Mouse (Mus musculus): ENCODE measurements around the gene Naaladl2. TPM values are rescaled to one million over a fixed set of nuclear protein-coding genes. Genes with fewer than 3 reads are reported as not detected.

Naaladl2 gene
- polyA plus RNA-seq, 1 experiment from 2014 or later = 2.9 TPM

GRCm38 (mm10) chr3:24782784-24783461 lies 361.1 kb downstream of the Naaladl2 start:
- Histone ChIP-seq H3K4me1 (peaks cover 9% of the 10 kb centered on the region; the same call in 1 of the 2 replicates), H3K9ac (no peak overlapping the region), H3K27me3 (replicated peaks) (no peaks in the 10 kb centered on the region), H3K27ac (replicated peaks) (peak overlapping the region; percentile 29; the same call in 1 of the 2 replicates), H3K4me2 (peak overlapping the region; percentile 57), H3K36me3 (no peaks in the 10 kb centered on the region), H3K4me3 (peak overlapping the region; percentile 29), H3K9me3 (no peaks in the 10 kb centered on the region)
- no peak for ATAC-seq (ENCODE audit: extremely low read depth, insufficient number of reproducible peaks, low FRiP score, low TSS enrichment)
- 17% methylated on average over 10 of the region's 10 CpGs for WGBS

- no peaks in the 10 kb centered on the region for H3K36me3 ChIP-seq
- no peaks in the 10 kb centered on the region for H3K27me3 ChIP-seq (replicated peaks)
- no peak overlapping the region for H3K9ac ChIP-seq
- ATAC-seq (ENCODE audit: extremely low read depth, insufficient number of reproducible peaks, low FRiP score, low TSS enrichment) = no peak
- peaks cover 9% of the 10 kb centered on the region; the same call in 1 of the 2 replicates for H3K4me1 ChIP-seq
- 90% methylated on average over 2 of the region's 2 CpGs for WGBS
- H3K27ac ChIP-seq (replicated peaks) = no peak overlapping the region
- H3K9me3 ChIP-seq = no peaks in the 10 kb centered on the region
- no peak overlapping the region for H3K4me3 ChIP-seq
- H3K4me2 ChIP-seq = no peak overlapping the region
Observed at GRCm38 (mm10) chr3:24781687-24782086, 362.4 kb downstream of the Naaladl2 start.

- H3K9ac ChIP-seq = no peak overlapping the region
- no peaks in the 10 kb centered on the region for H3K9me3 ChIP-seq
Observed at GRCm38 (mm10) chr3:24778416-24778815, 365.6 kb downstream of the Naaladl2 start.

GRCm38 (mm10) chr3:24749055-24749454 lies 395.0 kb downstream of the Naaladl2 start:
- Histone ChIP-seq H3K27ac (replicated peaks) (no peak overlapping the region), H3K4me2 (no peak overlapping the region), H3K4me3 (no peak overlapping the region), H3K4me1 (no peaks in the 10 kb centered on the region), H3K27me3 (replicated peaks) (no peaks in the 10 kb centered on the region), H3K36me3 (no peaks in the 10 kb centered on the region), H3K9ac (no peak overlapping the region), H3K9me3 (no peaks in the 10 kb centered on the region)
- no peak for ATAC-seq (ENCODE audit: extremely low read depth, insufficient number of reproducible peaks, low FRiP score, low TSS enrichment)
- WGBS = 40% methylated on average over 3 of the region's 3 CpGs

More at GRCm38 (mm10) chr3:24778416-24778815, 365.6 kb downstream of the Naaladl2 start:
- Histone ChIP-seq H3K4me2 (no peak overlapping the region), H3K4me1 (peaks cover 8% of the 10 kb centered on the region; the same call in 1 of the 2 replicates), H3K4me3 (no peak overlapping the region), H3K27me3 (replicated peaks) (no peaks in the 10 kb centered on the region), H3K27ac (replicated peaks) (no peak overlapping the region), H3K36me3 (no peaks in the 10 kb centered on the region)
- ATAC-seq (ENCODE audit: extremely low read depth, insufficient number of reproducible peaks, low FRiP score, low TSS enrichment) = no peak

GRCm38 (mm10) chr3:24747182-24747856 lies 396.7 kb downstream of the Naaladl2 start:
- Histone ChIP-seq H3K4me3 (no peak overlapping the region), H3K4me2 (no peak overlapping the region), H3K27ac (replicated peaks) (no peak overlapping the region), H3K9me3 (no peaks in the 10 kb centered on the region), H3K36me3 (no peaks in the 10 kb centered on the region), H3K4me1 (no peaks in the 10 kb centered on the region), H3K27me3 (replicated peaks) (no peaks in the 10 kb centered on the region), H3K9ac (no peak overlapping the region)
- no peak for ATAC-seq (ENCODE audit: extremely low read depth, insufficient number of reproducible peaks, low FRiP score, low TSS enrichment)
- 53% methylated on average over 6 of the region's 6 CpGs for WGBS

GRCm38 (mm10) chr3:24743946-24744345 lies 400.1 kb downstream of the Naaladl2 start:
- no peak overlapping the region for H3K9ac ChIP-seq
- H3K36me3 ChIP-seq = no peaks in the 10 kb centered on the region
- no peaks in the 10 kb centered on the region for H3K4me1 ChIP-seq
- H3K27ac ChIP-seq (replicated peaks) = no peak overlapping the region
- no peak for ATAC-seq (ENCODE audit: extremely low read depth, insufficient number of reproducible peaks, low FRiP score, low TSS enrichment)
- no peaks in the 10 kb centered on the region for H3K27me3 ChIP-seq (replicated peaks)
- H3K9me3 ChIP-seq = no peaks in the 10 kb centered on the region
- H3K4me2 ChIP-seq = no peak overlapping the region
- H3K4me3 ChIP-seq = no peak overlapping the region
- WGBS = 62% methylated on average over 3 of the region's 3 CpGs

GRCm38 (mm10) chr3:24719181-24719749 lies 424.8 kb downstream of the Naaladl2 start:
- Histone ChIP-seq H3K27me3 (replicated peaks) (no peaks in the 10 kb centered on the region), H3K4me2 (no peak overlapping the region), H3K9me3 (no peaks in the 10 kb centered on the region), H3K9ac (no peak overlapping the region), H3K27ac (replicated peaks) (no peak overlapping the region), H3K36me3 (no peaks in the 10 kb centered on the region), H3K4me1 (no peaks in the 10 kb centered on the region), H3K4me3 (no peak overlapping the region)
- ATAC-seq (ENCODE audit: extremely low read depth, insufficient number of reproducible peaks, low FRiP score, low TSS enrichment) = no peak
- 48% methylated on average over 3 of the region's 3 CpGs for WGBS

GRCm38 (mm10) chr3:24714770-24715169 lies 429.3 kb downstream of the Naaladl2 start:
- no peak for ATAC-seq (ENCODE audit: extremely low read depth, insufficient number of reproducible peaks, low FRiP score, low TSS enrichment)
- no peaks in the 10 kb centered on the region for H3K4me1 ChIP-seq
- no peaks in the 10 kb centered on the region for H3K9me3 ChIP-seq
- H3K27ac ChIP-seq (replicated peaks) = no peak overlapping the region
- H3K36me3 ChIP-seq = no peaks in the 10 kb centered on the region
- H3K4me3 ChIP-seq = no peak overlapping the region
- no peak overlapping the region for H3K4me2 ChIP-seq
- WGBS = 74% methylated on average over 3 of the region's 3 CpGs
- no peaks in the 10 kb centered on the region for H3K27me3 ChIP-seq (replicated peaks)
- H3K9ac ChIP-seq = no peak overlapping the region

GRCm38 (mm10) chr3:24705778-24706423 lies 438.2 kb downstream of the Naaladl2 start:
- Histone ChIP-seq H3K4me3 (no peak overlapping the region), H3K4me2 (no peak overlapping the region), H3K36me3 (no peaks in the 10 kb centered on the region), H3K4me1 (no peaks in the 10 kb centered on the region), H3K27ac (replicated peaks) (no peak overlapping the region), H3K27me3 (replicated peaks) (no peaks in the 10 kb centered on the region), H3K9ac (no peak overlapping the region), H3K9me3 (no peaks in the 10 kb centered on the region)
- ATAC-seq (ENCODE audit: extremely low read depth, insufficient number of reproducible peaks, low FRiP score, low TSS enrichment) = no peak
- WGBS = 79% methylated on average over 4 of the region's 4 CpGs

GRCm38 (mm10) chr3:24690162-24690915 lies 453.7 kb downstream of the Naaladl2 start:
- no peaks in the 10 kb centered on the region for H3K4me1 ChIP-seq
- no peak overlapping the region for H3K4me2 ChIP-seq
- 78% methylated on average over 2 of the region's 2 CpGs for WGBS
- no peak overlapping the region for H3K4me3 ChIP-seq
- H3K36me3 ChIP-seq = no peaks in the 10 kb centered on the region
- H3K27me3 ChIP-seq (replicated peaks) = no peaks in the 10 kb centered on the region
- no peak for ATAC-seq (ENCODE audit: extremely low read depth, insufficient number of reproducible peaks, low FRiP score, low TSS enrichment)
- H3K9ac ChIP-seq = no peak overlapping the region
- H3K27ac ChIP-seq (replicated peaks) = no peak overlapping the region
- no peaks in the 10 kb centered on the region for H3K9me3 ChIP-seq

GRCm38 (mm10) chr3:24670500-24670899 lies 473.6 kb downstream of the Naaladl2 start:
- Histone ChIP-seq H3K4me2 (no peak overlapping the region), H3K4me3 (no peak overlapping the region), H3K9me3 (no peaks in the 10 kb centered on the region), H3K9ac (no peak overlapping the region), H3K4me1 (no peaks in the 10 kb centered on the region), H3K36me3 (no peaks in the 10 kb centered on the region), H3K27ac (replicated peaks) (no peak overlapping the region), H3K27me3 (replicated peaks) (no peaks in the 10 kb centered on the region)
- ATAC-seq (ENCODE audit: extremely low read depth, insufficient number of reproducible peaks, low FRiP score, low TSS enrichment) = no peak
- 66% methylated on average over 3 of the region's 3 CpGs for WGBS
